Mouse (Mus musculus): ENCODE data around the gene Zmym2.

DNA sequence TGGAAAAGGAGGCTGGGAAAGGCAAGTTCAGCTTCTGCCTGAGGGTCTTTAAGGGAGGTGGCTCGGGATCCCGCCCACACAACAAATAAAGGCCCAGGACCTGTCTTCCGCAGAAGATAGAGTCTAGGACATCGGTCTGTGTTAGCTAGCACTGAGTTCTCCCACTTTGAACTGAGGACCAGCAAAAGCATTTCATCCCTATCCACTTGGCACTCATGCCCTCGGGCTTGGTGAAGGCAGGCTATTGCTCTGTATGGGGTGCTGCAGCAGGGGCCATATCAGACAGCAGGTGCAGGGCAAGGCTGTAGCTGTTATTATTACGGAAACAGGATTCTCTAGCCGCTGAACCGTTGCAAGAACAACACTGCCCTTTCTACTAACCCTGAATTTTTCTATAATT lies 83.2 kb downstream of the Zmym2 start:
- TF ChIP-seq CTCF (IDR thresholded peaks at IDR 0.05; ENCODE audit: borderline replicate concordance, control insufficient read depth, extremely low read depth, insufficient read depth, low read length, poor library complexity), result no peak
- no peak for TF ChIP-seq POLR2A (IDR thresholded peaks at IDR 0.05; ENCODE audit: control insufficient read depth, extremely low read depth, insufficient read depth, low read length, poor library complexity)

All from thymus, adult 2 months (tissue).